Mouse (Mus musculus): ENCODE data around the gene Ksr1. TPM values are rescaled to one million over a fixed set of nuclear protein-coding genes. Genes with fewer than 3 reads are reported as not detected.

The Ksr1 gene
- polyA plus RNA-seq, 1 experiment from 2014 or later, result 3.3 TPM

GRCm38 (mm10) chr11:79094727-79095126 lies 51.5 kb downstream of the Ksr1 start:
- Histone ChIP-seq H3K9ac (ENCODE audit: low read length) (0 out of 2 replicates have a peak overlapping the region, but pooled peaks have one; percentile 35), H3K4me2 (ENCODE audit: low read depth, low read length) (no peak overlapping the region), H3K4me3 (ENCODE audit: low read length) (no peak overlapping the region), H3K36me3 (ENCODE audit: control insufficient read depth, insufficient read depth, low read length) (no peaks in the 10 kb centered on the region), H3K4me1 (replicated peaks; ENCODE audit: control insufficient read depth, insufficient read depth, low read length) (peaks cover 57% of the 10 kb centered on the region), H3K27me3 (ENCODE audit: control insufficient read depth, insufficient read depth, low read depth, low read length) (no peaks in the 10 kb centered on the region), H3K9me3 (ENCODE audit: control insufficient read depth, low read length) (no peaks in the 10 kb centered on the region), H3K27ac (ENCODE audit: low read length) (peak overlapping the region; percentile 96)
- 33% methylated on average over 5 of the region's 5 CpGs for WGBS
- peak; percentile 87 for ATAC-seq (ENCODE audit: low read depth)

GRCm38 (mm10) chr11:79093986-79094695 lies 52.1 kb downstream of the Ksr1 start:
- peak; percentile 37; the same call in 1 of the 2 replicates for ATAC-seq (ENCODE audit: low read depth)
- peaks cover 59% of the 10 kb centered on the region for H3K4me1 ChIP-seq (replicated peaks; ENCODE audit: control insufficient read depth, insufficient read depth, low read length)

GRCm38 (mm10) chr11:79093386-79093906 lies 52.8 kb downstream of the Ksr1 start:
- peak overlapping the region; percentile 96 for H3K27ac ChIP-seq (ENCODE audit: low read length)
- no peaks in the 10 kb centered on the region for H3K9me3 ChIP-seq (ENCODE audit: control insufficient read depth, low read length)
- ATAC-seq (ENCODE audit: low read depth), result no peak
- H3K4me3 ChIP-seq (ENCODE audit: low read length), result no peak overlapping the region
- H3K4me2 ChIP-seq (ENCODE audit: low read depth, low read length), result no peak overlapping the region
- no peaks in the 10 kb centered on the region for H3K27me3 ChIP-seq (ENCODE audit: control insufficient read depth, insufficient read depth, low read depth, low read length)
- no peaks in the 10 kb centered on the region for H3K36me3 ChIP-seq (ENCODE audit: control insufficient read depth, insufficient read depth, low read length)
- peaks cover 54% of the 10 kb centered on the region for H3K4me1 ChIP-seq (replicated peaks; ENCODE audit: control insufficient read depth, insufficient read depth, low read length)
- H3K9ac ChIP-seq (ENCODE audit: low read length), result no peak overlapping the region
- WGBS, result 44% methylated on average over 15 of the region's 15 CpGs

More at GRCm38 (mm10) chr11:79093986-79094695, 52.1 kb downstream of the Ksr1 start:
- H3K27ac ChIP-seq (ENCODE audit: low read length), result peak overlapping the region; percentile 96
- H3K4me3 ChIP-seq (ENCODE audit: low read length), result no peak overlapping the region
- H3K27me3 ChIP-seq (ENCODE audit: control insufficient read depth, insufficient read depth, low read depth, low read length), result no peaks in the 10 kb centered on the region
- H3K4me2 ChIP-seq (ENCODE audit: low read depth, low read length), result no peak overlapping the region
- no peaks in the 10 kb centered on the region for H3K36me3 ChIP-seq (ENCODE audit: control insufficient read depth, insufficient read depth, low read length)
- 61% methylated on average over 10 of the region's 10 CpGs for WGBS
- H3K9ac ChIP-seq (ENCODE audit: low read length), result peak overlapping the region; percentile 31; the same call in 1 of the 2 replicates
- no peaks in the 10 kb centered on the region for H3K9me3 ChIP-seq (ENCODE audit: control insufficient read depth, low read length)

- Histone ChIP-seq H3K4me2 (ENCODE audit: low read depth, low read length) (no peak overlapping the region), H3K4me1 (replicated peaks; ENCODE audit: control insufficient read depth, insufficient read depth, low read length) (peaks cover 54% of the 10 kb centered on the region), H3K9ac (ENCODE audit: low read length) (0 out of 2 replicates have a peak overlapping the region, but pooled peaks have one; percentile 12), H3K27ac (ENCODE audit: low read length) (peak overlapping the region; percentile 17), H3K4me3 (ENCODE audit: low read length) (no peak overlapping the region), H3K9me3 (ENCODE audit: control insufficient read depth, low read length) (no peaks in the 10 kb centered on the region), H3K36me3 (ENCODE audit: control insufficient read depth, insufficient read depth, low read length) (no peaks in the 10 kb centered on the region), H3K27me3 (ENCODE audit: control insufficient read depth, insufficient read depth, low read depth, low read length) (no peaks in the 10 kb centered on the region)
- ATAC-seq (ENCODE audit: low read depth), result no peak
- 39% methylated on average over 7 of the region's 7 CpGs for WGBS
Observed at GRCm38 (mm10) chr11:79092802-79093201, 53.4 kb downstream of the Ksr1 start.

GRCm38 (mm10) chr11:79092245-79092644 lies 54.0 kb downstream of the Ksr1 start:
- WGBS, result 86% methylated on average over 6 of the region's 6 CpGs
- Histone ChIP-seq H3K27ac (ENCODE audit: low read length) (no peak overlapping the region), H3K9ac (ENCODE audit: low read length) (no peak overlapping the region), H3K4me2 (ENCODE audit: low read depth, low read length) (no peak overlapping the region), H3K9me3 (ENCODE audit: control insufficient read depth, low read length) (no peaks in the 10 kb centered on the region), H3K4me3 (ENCODE audit: low read length) (no peak overlapping the region), H3K27me3 (ENCODE audit: control insufficient read depth, insufficient read depth, low read depth, low read length) (no peaks in the 10 kb centered on the region), H3K36me3 (ENCODE audit: control insufficient read depth, insufficient read depth, low read length) (no peaks in the 10 kb centered on the region), H3K4me1 (replicated peaks; ENCODE audit: control insufficient read depth, insufficient read depth, low read length) (peaks cover 54% of the 10 kb centered on the region)
- ATAC-seq (ENCODE audit: low read depth), result no peak

- H3K9ac ChIP-seq (ENCODE audit: low read length), result no peak overlapping the region
Observed at GRCm38 (mm10) chr11:79089756-79090155, 56.5 kb downstream of the Ksr1 start.

GRCm38 (mm10) chr11:79089027-79089426 lies 57.2 kb downstream of the Ksr1 start:
- Histone ChIP-seq H3K9me3 (ENCODE audit: control insufficient read depth, low read length) (no peaks in the 10 kb centered on the region), H3K4me3 (ENCODE audit: low read length) (no peak overlapping the region), H3K27me3 (ENCODE audit: control insufficient read depth, insufficient read depth, low read depth, low read length) (no peaks in the 10 kb centered on the region), H3K4me1 (replicated peaks; ENCODE audit: control insufficient read depth, insufficient read depth, low read length) (peaks cover 40% of the 10 kb centered on the region), H3K9ac (ENCODE audit: low read length) (no peak overlapping the region), H3K36me3 (ENCODE audit: control insufficient read depth, insufficient read depth, low read length) (no peaks in the 10 kb centered on the region), H3K4me2 (ENCODE audit: low read depth, low read length) (no peak overlapping the region), H3K27ac (ENCODE audit: low read length) (peak overlapping the region; percentile 44; the same call in 1 of the 2 replicates)
- WGBS, result 55% methylated on average over 5 of the region's 5 CpGs
- no peak for ATAC-seq (ENCODE audit: low read depth)

More at GRCm38 (mm10) chr11:79089756-79090155, 56.5 kb downstream of the Ksr1 start:
- no peak for ATAC-seq (ENCODE audit: low read depth)
- Histone ChIP-seq H3K27ac (ENCODE audit: low read length) (no peak overlapping the region), H3K4me1 (replicated peaks; ENCODE audit: control insufficient read depth, insufficient read depth, low read length) (peaks cover 38% of the 10 kb centered on the region), H3K27me3 (ENCODE audit: control insufficient read depth, insufficient read depth, low read depth, low read length) (no peaks in the 10 kb centered on the region), H3K9me3 (ENCODE audit: control insufficient read depth, low read length) (no peaks in the 10 kb centered on the region), H3K4me3 (ENCODE audit: low read length) (no peak overlapping the region), H3K36me3 (ENCODE audit: control insufficient read depth, insufficient read depth, low read length) (no peaks in the 10 kb centered on the region), H3K4me2 (ENCODE audit: low read depth, low read length) (no peak overlapping the region)
- 52% methylated on average over 1 of the region's 1 CpGs for WGBS

- Histone ChIP-seq H3K9ac (ENCODE audit: low read length) (no peak overlapping the region), H3K4me1 (replicated peaks; ENCODE audit: control insufficient read depth, insufficient read depth, low read length) (peaks cover 40% of the 10 kb centered on the region), H3K27ac (ENCODE audit: low read length) (no peak overlapping the region), H3K36me3 (ENCODE audit: control insufficient read depth, insufficient read depth, low read length) (no peaks in the 10 kb centered on the region), H3K4me3 (ENCODE audit: low read length) (no peak overlapping the region), H3K27me3 (ENCODE audit: control insufficient read depth, insufficient read depth, low read depth, low read length) (no peaks in the 10 kb centered on the region), H3K9me3 (ENCODE audit: control insufficient read depth, low read length) (no peaks in the 10 kb centered on the region), H3K4me2 (ENCODE audit: low read depth, low read length) (no peak overlapping the region)
- no peak for ATAC-seq (ENCODE audit: low read depth)
- 76% methylated on average over 9 of the region's 9 CpGs for WGBS
Observed at GRCm38 (mm10) chr11:79088325-79088724, 57.9 kb downstream of the Ksr1 start.

GRCm38 (mm10) chr11:79087731-79088311 lies 58.4 kb downstream of the Ksr1 start:
- ATAC-seq (ENCODE audit: low read depth), result no peak
- Histone ChIP-seq H3K9ac (ENCODE audit: low read length) (no peak overlapping the region), H3K27me3 (ENCODE audit: control insufficient read depth, insufficient read depth, low read depth, low read length) (no peaks in the 10 kb centered on the region), H3K36me3 (ENCODE audit: control insufficient read depth, insufficient read depth, low read length) (no peaks in the 10 kb centered on the region), H3K4me1 (replicated peaks; ENCODE audit: control insufficient read depth, insufficient read depth, low read length) (peaks cover 40% of the 10 kb centered on the region), H3K4me2 (ENCODE audit: low read depth, low read length) (no peak overlapping the region), H3K4me3 (ENCODE audit: low read length) (no peak overlapping the region), H3K27ac (ENCODE audit: low read length) (no peak overlapping the region), H3K9me3 (ENCODE audit: control insufficient read depth, low read length) (no peaks in the 10 kb centered on the region)
- WGBS, result 66% methylated on average over 4 of the region's 4 CpGs
